Mouse (Mus musculus) lung, adult 2 months (tissue): ENCODE measurements around the gene Kirrel. TPM values are rescaled to one million over a fixed set of nuclear protein-coding genes. Genes with fewer than 3 reads are reported as not detected.
A peak's percentile ranks its signal among the peaks of the same experiment; 100 is the strongest.

Experiments used
- DNase-seq: peaks from one replicate; pipeline ENCODE4 v3.0.0; 2022
- H3K4me1 ChIP-seq: fragments of 200-500 bp; 2 replicates; pipeline ENCODE4 v1.6.1; 2011; ENCODE audit warnings: low read length; ENCODE audit not compliant: control insufficient read depth, insufficient read depth
- H3K4me3 ChIP-seq: fragments of 200-500 bp; replicated peaks from 2 replicates; pipeline ENCODE3; 2011; ENCODE audit warnings: low read depth, mild to moderate bottlenecking, control low read depth, low read length; ENCODE audit errors: extremely low read depth
- CTCF ChIP-seq: fragments of 200-500 bp; IDR thresholded peaks from 2 replicates; pipeline ENCODE4 v1.5.1; 2011; ENCODE audit warnings: mild to moderate bottlenecking, low read length, control low read depth; ENCODE audit not compliant: insufficient read depth
- POLR2A ChIP-seq: fragments of 200-500 bp; IDR thresholded peaks from 2 replicates; pipeline ENCODE4 v1.6.1; 2011; ENCODE audit warnings: low read depth, mild to moderate bottlenecking, control low read depth, low read length, borderline replicate concordance; ENCODE audit errors: extremely low read depth
- WGBS: fragments of 180-500 bp; shearing (Covaris S2); methylation state at CpG from one replicate; pipeline ENCODE4 v1.1.7; 2018; 5-methylcytosine and 5-hydroxymethylcytosine counted together
- polyA plus RNA-seq: library from polyadenylated mRNA; depleted of rRNA; stranded (reverse); fragments of >200 nt; gene quantifications from 2 replicates; pipeline ENCODE4 v1.2.3, GENCODE M21; 2012; rRNA removed

Kirrel gene
- polyA plus RNA-seq, 1 experiment: 14.4 TPM

- no peak overlapping the region for H3K4me3 ChIP-seq
- no peak for TF ChIP-seq CTCF
- TF ChIP-seq POLR2A: no peak
- WGBS: 75% methylated on average over 8 of the region's 8 CpGs
- no peak for DNase-seq
- H3K4me1 ChIP-seq: no peaks in the 10 kb centered on the region
These were observed 107.1 kb downstream of the Kirrel start for GRCm38 (mm10) chr3:87067396-87067975.

- Histone ChIP-seq H3K4me1 (no peaks in the 10 kb centered on the region), H3K4me3 (no peak overlapping the region)
- TF ChIP-seq POLR2A (no peak), CTCF (no peak)
- no peak for DNase-seq
- WGBS: 65% methylated on average over 1 of the region's 1 CpGs
These were observed 120.6 kb downstream of the Kirrel start for GRCm38 (mm10) chr3:87053939-87054338.

GRCm38 (mm10) chr3:87047801-87048200 is 126.7 kb downstream of the Kirrel start:
- no peak for TF ChIP-seq POLR2A
- TF ChIP-seq CTCF: no peak
- H3K4me1 ChIP-seq: no peaks in the 10 kb centered on the region
- DNase-seq: no peak
- WGBS: 90% methylated on average over 5 of the region's 5 CpGs
- no peak overlapping the region for H3K4me3 ChIP-seq

- 55% methylated on average over 2 of the region's 2 CpGs for WGBS
These were observed 132.8 kb downstream of the Kirrel start for GRCm38 (mm10) chr3:87041733-87042132.

GRCm38 (mm10) chr3:87038500-87038899 is 136.0 kb downstream of the Kirrel start:
- no peak for DNase-seq
- H3K4me3 ChIP-seq: no peak overlapping the region
- WGBS: 78% methylated on average over 6 of the region's 6 CpGs
- H3K4me1 ChIP-seq: no peaks in the 10 kb centered on the region
- TF ChIP-seq POLR2A: no peak
- TF ChIP-seq CTCF: no peak

More at GRCm38 (mm10) chr3:87041733-87042132, 132.8 kb downstream of the Kirrel start:
- DNase-seq: no peak
- Histone ChIP-seq H3K4me1 (no peaks in the 10 kb centered on the region), H3K4me3 (no peak overlapping the region)
- no peak for TF ChIP-seq POLR2A
- no peak for TF ChIP-seq CTCF

- no peak for DNase-seq
- WGBS: 82% methylated on average over 4 of the region's 4 CpGs
- H3K4me1 ChIP-seq: no peaks in the 10 kb centered on the region
- no peak for TF ChIP-seq POLR2A
- TF ChIP-seq CTCF: no peak
- no peak overlapping the region for H3K4me3 ChIP-seq
These were observed 140.5 kb downstream of the Kirrel start for GRCm38 (mm10) chr3:87034061-87034460.

- 12% methylated on average over 8 of the region's 8 CpGs for WGBS
- peak; percentile 70 for DNase-seq
- Histone ChIP-seq H3K4me3 (no peak overlapping the region), H3K4me1 (no peaks in the 10 kb centered on the region)
- no peak for TF ChIP-seq POLR2A
- TF ChIP-seq CTCF: peak; percentile 92
These were observed 141.2 kb downstream of the Kirrel start for GRCm38 (mm10) chr3:87033357-87033756.

- WGBS: 24% methylated on average over 6 of the region's 6 CpGs
- TF ChIP-seq POLR2A (no peak), CTCF (peak; percentile 79)
- no peak overlapping the region for H3K4me3 ChIP-seq
- no peaks in the 10 kb centered on the region for H3K4me1 ChIP-seq
- DNase-seq: peak; percentile 43
These were observed 143.7 kb downstream of the Kirrel start for GRCm38 (mm10) chr3:87030855-87031254.

Other genes starting within 250 kb of the Kirrel start
- 18.3 and 19.4 TPM in 2 replicates for gene Cd1d1, start 175.3 kb downstream of the Kirrel start, polyA plus RNA-seq
- gene Fcrls, start 89.0 kb upstream of the Kirrel start, polyA plus RNA-seq: 4.3 and 5.3 TPM in 2 replicates
- 1.5 and 2.8 TPM in 2 replicates for gene Cd5l, start 183.1 kb upstream of the Kirrel start, polyA plus RNA-seq
- 2.1 and 2.6 TPM in 2 replicates for gene Fcrl1, start 201.6 kb upstream of the Kirrel start, polyA plus RNA-seq